Mouse (Mus musculus) MEL (cell line): ENCODE measurements around the gene Bsnd. TPM values are rescaled to one million over a fixed set of nuclear protein-coding genes. Genes with fewer than 3 reads are reported as not detected.

Source experiments
- DNase-seq: peaks from one replicate; pipeline ENCODE4 v3.0.0; 2011; ENCODE audit warnings: low read depth, low spot score
- H3K27ac ChIP-seq: 2 replicates; pipeline ENCODE4 v1.5.1; 2012; ENCODE audit warnings: low read depth, mild to moderate bottlenecking, control low read depth, low read length, moderate library complexity; ENCODE audit not compliant: control insufficient read depth
- H3K27me3 ChIP-seq, 2 experiments: fragments of 150-350 bp in 1 of 2; sonication (generic) in 1 of 2; 2 replicates each; pipeline ENCODE4 v1.6.1; 2012; ENCODE audit warnings: low read length in 2 of 2, mild to moderate bottlenecking in 2 of 2, improper control_type of control experiment in 1 of 2, moderate library complexity in 1 of 2; ENCODE audit not compliant: insufficient read depth in 2 of 2, control insufficient read depth in 1 of 2
- H3K36me3 ChIP-seq, 2 experiments: 2 replicates each; pipeline ENCODE4 v1.6.1; 2012 to 2014; ENCODE audit warnings: low read length in 2 of 2, improper control_type of control experiment in 1 of 2, inconsistent platforms in 1 of 2, mild to moderate bottlenecking in 1 of 2; ENCODE audit not compliant: insufficient read depth in 2 of 2, control insufficient read depth in 1 of 2
- H3K4me1 ChIP-seq, 2 experiments: fragments of 150-350 bp in 1 of 2; sonication (generic) in 1 of 2; 2 replicates each; pipeline ENCODE4 v1.6.1; 2012; ENCODE audit warnings: low read length in 2 of 2, improper control_type of control experiment in 1 of 2, mild to moderate bottlenecking in 1 of 2; ENCODE audit not compliant: insufficient read depth in 2 of 2, control insufficient read depth in 1 of 2
- H3K4me3 ChIP-seq, 2 experiments: fragments of 150-350 bp in 1 of 2; sonication (generic) in 1 of 2; 2 replicates each; pipeline ENCODE4 v1.5.1; 2012; ENCODE audit warnings: low read depth in 2 of 2, low read length in 2 of 2, mild to moderate bottlenecking in 2 of 2, moderate library complexity in 2 of 2, control low read depth in 1 of 2, improper control_type of control experiment in 1 of 2; ENCODE audit not compliant: control insufficient read depth in 1 of 2, insufficient read depth in 1 of 2
- H3K79me2 ChIP-seq: 2 replicates; pipeline ENCODE4 v1.6.1; 2012; ENCODE audit warnings: mild to moderate bottlenecking, low read length, moderate library complexity; ENCODE audit not compliant: control insufficient read depth, poor library complexity, insufficient read depth
- H3K9ac ChIP-seq: 2 replicates; pipeline ENCODE4 v1.6.1; 2012; ENCODE audit warnings: low read depth, mild to moderate bottlenecking, control low read depth, low read length, moderate library complexity; ENCODE audit not compliant: control insufficient read depth, poor library complexity, severe bottlenecking
- H3K9me3 ChIP-seq: fragments of 150-350 bp; sonication (generic); replicated peaks from 2 replicates; pipeline ENCODE4 v1.6.1; 2012; ENCODE audit warnings: mild to moderate bottlenecking, low read length, improper control_type of control experiment, moderate library complexity; ENCODE audit not compliant: insufficient read depth
- BHLHE40 ChIP-seq: IDR thresholded peaks from 2 replicates; pipeline ENCODE4 v1.6.1; 2012; ENCODE audit warnings: low read depth, mild to moderate bottlenecking, inconsistent platforms, low read length, improper control_type of control experiment, borderline replicate concordance
- CHD1 ChIP-seq: IDR thresholded peaks from 2 replicates; pipeline ENCODE4 v1.6.1; 2012; ENCODE audit warnings: low read depth, mild to moderate bottlenecking, inconsistent platforms, low read length, improper control_type of control experiment
- CHD2 ChIP-seq: IDR thresholded peaks from 2 replicates; pipeline ENCODE4 v1.6.1; 2011; ENCODE audit warnings: low read length, improper control_type of control experiment
- E2F4 ChIP-seq: IDR thresholded peaks from 2 replicates; pipeline ENCODE4 v1.6.1; 2011; ENCODE audit warnings: low read depth, low read length, improper control_type of control experiment, borderline replicate concordance
- EP300 ChIP-seq, 2 experiments: IDR thresholded peaks; 2 replicates each; pipeline ENCODE4 v1.6.1; 2011; ENCODE audit warnings: improper control_type of control experiment in 2 of 2, low read length in 2 of 2, low read depth in 1 of 2, mild to moderate bottlenecking in 1 of 2
- ETS1 ChIP-seq: IDR thresholded peaks from 2 replicates; pipeline ENCODE4 v1.6.1; 2012; ENCODE audit warnings: low read depth, mild to moderate bottlenecking, inconsistent platforms, low read length, improper control_type of control experiment, moderate library complexity
- GABPA ChIP-seq: IDR thresholded peaks from 2 replicates; pipeline ENCODE4 v1.6.1; 2012; ENCODE audit warnings: low read depth, mild to moderate bottlenecking, inconsistent platforms, low read length, improper control_type of control experiment, moderate library complexity
- GATA1 ChIP-seq: IDR thresholded peaks from 2 replicates; pipeline ENCODE4 v1.6.1; 2011; ENCODE audit warnings: low read depth, low read length, improper control_type of control experiment
- HCFC1 ChIP-seq: IDR thresholded peaks from 2 replicates; pipeline ENCODE4 v1.6.1; 2012; ENCODE audit warnings: low read depth, mild to moderate bottlenecking, inconsistent platforms, low read length, improper control_type of control experiment, moderate library complexity
- MAFK ChIP-seq: IDR thresholded peaks from 2 replicates; pipeline ENCODE4 v1.6.1; 2011; ENCODE audit warnings: low read depth, mild to moderate bottlenecking, low read length, improper control_type of control experiment, borderline replicate concordance
- MEF2A ChIP-seq: IDR thresholded peaks from 2 replicates; pipeline ENCODE4 v1.6.1; 2014; ENCODE audit warnings: low read depth, mild to moderate bottlenecking, inconsistent platforms, low read length, improper control_type of control experiment; ENCODE audit not compliant: poor library complexity, insufficient replicate concordance, severe bottlenecking; ENCODE audit errors: extremely low read depth
- MXI1 ChIP-seq: IDR thresholded peaks from 2 replicates; pipeline ENCODE4 v1.6.1; 2011; ENCODE audit warnings: mild to moderate bottlenecking, low read depth, low read length, improper control_type of control experiment
- MYB ChIP-seq: IDR thresholded peaks from 2 replicates; pipeline ENCODE4 v1.6.1; 2011; ENCODE audit warnings: mild to moderate bottlenecking, low read depth, low read length, improper control_type of control experiment
- POLR2AphosphoS2 ChIP-seq: IDR thresholded peaks from 2 replicates; pipeline ENCODE4 v1.6.1; 2011; ENCODE audit warnings: low read length, improper control_type of control experiment
- RAD21 ChIP-seq: IDR thresholded peaks from 2 replicates; pipeline ENCODE4 v1.6.1; 2011; ENCODE audit warnings: mild to moderate bottlenecking, low read depth, low read length, improper control_type of control experiment
- SIN3A ChIP-seq: IDR thresholded peaks from 2 replicates; pipeline ENCODE4 v1.6.1; 2012; ENCODE audit warnings: low read length, improper control_type of control experiment, inconsistent platforms
- SMC3 ChIP-seq: IDR thresholded peaks from 2 replicates; pipeline ENCODE4 v1.6.1; 2011; ENCODE audit warnings: low read depth, low read length, improper control_type of control experiment
- TAL1 ChIP-seq: IDR thresholded peaks from 2 replicates; pipeline ENCODE4 v1.6.1; 2012; ENCODE audit warnings: mild to moderate bottlenecking, inconsistent platforms, low read length, moderate library complexity, mixed read lengths
- TCF12 ChIP-seq: IDR thresholded peaks from 2 replicates; pipeline ENCODE4 v1.6.1; 2014; ENCODE audit warnings: low read depth, mild to moderate bottlenecking, inconsistent platforms, low read length, improper control_type of control experiment, moderate library complexity
- UBTF ChIP-seq: IDR thresholded peaks from 2 replicates; pipeline ENCODE4 v1.6.1; 2012; ENCODE audit warnings: low read depth, mild to moderate bottlenecking, inconsistent platforms, low read length, improper control_type of control experiment, moderate library complexity, borderline replicate concordance; ENCODE audit not compliant: insufficient read depth
- USF1 ChIP-seq: IDR thresholded peaks from 2 replicates; pipeline ENCODE4 v1.6.1; 2014; ENCODE audit warnings: low read depth, mild to moderate bottlenecking, inconsistent platforms, low read length, improper control_type of control experiment, moderate library complexity
- USF2 ChIP-seq, 2 experiments: IDR thresholded peaks; 2 replicates each; pipeline ENCODE4 v1.6.1; 2011 to 2012; ENCODE audit warnings: improper control_type of control experiment in 2 of 2, low read length in 2 of 2, borderline replicate concordance in 1 of 2, inconsistent platforms in 1 of 2, low read depth in 1 of 2, mild to moderate bottlenecking in 1 of 2; ENCODE audit not compliant: insufficient read depth in 1 of 2
- ZC3H11A ChIP-seq: IDR thresholded peaks from 2 replicates; pipeline ENCODE4 v1.6.1; 2012; ENCODE audit warnings: low read depth, mild to moderate bottlenecking, inconsistent platforms, low read length, improper control_type of control experiment
- ZMIZ1 ChIP-seq: IDR thresholded peaks from 2 replicates; pipeline ENCODE4 v1.6.1; 2012; ENCODE audit warnings: low read depth, mild to moderate bottlenecking, inconsistent platforms, low read length, improper control_type of control experiment, moderate library complexity
- ZNF384 ChIP-seq: IDR thresholded peaks from 2 replicates; pipeline ENCODE4 v1.6.1; 2012; ENCODE audit warnings: low read depth, mild to moderate bottlenecking, inconsistent platforms, low read length, improper control_type of control experiment
- polyA plus RNA-seq, 2 experiments: library from polyadenylated mRNA; stranded (reverse) in 1 of 2; unstranded in 1 of 2; fragments of >175 nt in 1 of 2; fragments of >200 nt in 1 of 2; gene quantifications; 2 replicates each; pipeline versions ENCODE4 v1.2.1 to v1.2.4; 2012; ENCODE audit warnings: low replicate concordance in 2 of 2, low read depth in 1 of 2; ENCODE audit not compliant: insufficient read length in 2 of 2, insufficient read depth in 1 of 2, missing spikeins in 1 of 2
- total RNA-seq: library from RNA; depleted of rRNA; stranded (reverse); fragments of 300-350 nt; gene quantifications from 2 replicates; pipeline ENCODE4 v1.2.3, GENCODE M21; 2012

Bsnd gene
- total and polyA plus RNA-seq, 3 experiments: 0.04 TPM; not detected in 2

- no peak overlapping the region for H3K4me3 ChIP-seq
- H3K9ac ChIP-seq: no peak overlapping the region
- no peak for DNase-seq
- H3K36me3 ChIP-seq: no peaks in the 10 kb centered on the region
- H3K9me3 ChIP-seq: no peaks in the 10 kb centered on the region
- H3K27me3 ChIP-seq: peaks cover 8 to 22% of the 10 kb centered on the region in 2 experiments
- H3K79me2 ChIP-seq: no peaks in the 10 kb centered on the region
- no peak overlapping the region for H3K27ac ChIP-seq
- no peaks in the 10 kb centered on the region for H3K4me1 ChIP-seq
- TF ChIP-seq TCF12 (no peak), EP300 (IDR thresholded peaks at IDR 0.05; ENCODE audit: low read depth in 1 of 2, low read length in 2 of 2) (no peak), MAFK (no peak), GATA1 (no peak), USF1 (no peak), GABPA (no peak), CHD1 (no peak), UBTF (no peak), ZNF384 (no peak), SMC3 (no peak), SIN3A (no peak), TAL1 (no peak), MXI1 (no peak), ZMIZ1 (no peak), RAD21 (no peak), BHLHE40 (no peak), POLR2AphosphoS2 (no peak), E2F4 (no peak)
These were observed 8.8 kb downstream of the Bsnd start for GRCm38 (mm10) chr4:106483215-106483727.

GRCm38 (mm10) chr4:106480545-106480944 is 11.5 kb downstream of the Bsnd start:
- no peak for DNase-seq
- H3K79me2 ChIP-seq: no peaks in the 10 kb centered on the region
- H3K9me3 ChIP-seq: no peaks in the 10 kb centered on the region
- H3K4me3 ChIP-seq: no peak overlapping the region
- no peak overlapping the region for H3K27ac ChIP-seq
- no peak for TF ChIP-seq ZC3H11A
- no peak for TF ChIP-seq HCFC1
- no peak for TF ChIP-seq SIN3A
- no peak for TF ChIP-seq BHLHE40
- TF ChIP-seq USF2 (IDR thresholded peaks at IDR 0.05; ENCODE audit: borderline replicate concordance in 1 of 2, insufficient read depth in 1 of 2, low read depth in 1 of 2, low read length in 2 of 2): no peak
- TF ChIP-seq MYB: no peak
- TF ChIP-seq ETS1: no peak
- TF ChIP-seq MEF2A: no peak
- no peak for TF ChIP-seq CHD2
- no peak for TF ChIP-seq USF1
- TF ChIP-seq CHD1: no peak
- no peak for TF ChIP-seq TAL1
- no peak for TF ChIP-seq POLR2AphosphoS2
- TF ChIP-seq ZNF384: no peak
- no peak for TF ChIP-seq TCF12
- no peak overlapping the region for H3K9ac ChIP-seq
- peaks cover 8 to 22% of the 10 kb centered on the region in 2 experiments for H3K27me3 ChIP-seq
- no peaks in the 10 kb centered on the region for H3K36me3 ChIP-seq
- no peaks in the 10 kb centered on the region for H3K4me1 ChIP-seq
